Mouse (Mus musculus) left cerebral cortex, postnatal 14 days (tissue): ENCODE data around the gene Ang4. TPM values are rescaled to one million over a fixed set of nuclear protein-coding genes. Genes with fewer than 3 reads are reported as not detected.

Experiments
- total RNA-seq, 2 experiments: library from RNA; stranded (reverse); gene quantifications; 2 replicates each; pipeline ENCODE4 v1.2.3; 2021

Gene Ang4
- total RNA-seq, 2 experiments from 2014 or later, result not detected

Other genes with a start within 250 kb of the Ang4 start
- gene Gm5622, start 220.8 kb downstream of the Ang4 start, total RNA-seq, result not detected
- gene Gm17175, start 199.5 kb downstream of the Ang4 start, total RNA-seq, result not detected
- not detected for gene Gm17174, start 181.5 kb downstream of the Ang4 start, total RNA-seq
- not detected for gene Gm17078, start 162.3 kb downstream of the Ang4 start, total RNA-seq
- not detected for gene Gm4181, start 137.9 kb downstream of the Ang4 start, total RNA-seq
- not detected for gene Gm17079, start 78.1 kb downstream of the Ang4 start, total RNA-seq
- not detected for gene Gm5800, start 56.4 kb downstream of the Ang4 start, total RNA-seq
- gene AY358078, start 26.5 kb upstream of the Ang4 start, total RNA-seq, result not detected
- not detected for gene Ear6, start 80.1 kb upstream of the Ang4 start, total RNA-seq
- 10 to 100 TPM; 29.1 to 34.6 TPM for gene Mettl17, start 111.3 kb upstream of the Ang4 start, total RNA-seq
- 1 to 10 TPM; 3.8 to 4.3 TPM for gene Slc39a2, start 119.3 kb upstream of the Ang4 start, total RNA-seq
- gene Ndrg2, start 140.6 kb upstream of the Ang4 start, total RNA-seq, result 100 to 1,000 TPM; 508 to 561 TPM
- gene Tppp2, start 144.8 kb upstream of the Ang4 start, total RNA-seq, result not detected
- not detected for gene Rnase13, start 149.2 kb upstream of the Ang4 start, total RNA-seq
- 10 to 100 TPM; 31.9 to 35.2 TPM for gene Arhgef40, start 211.1 kb upstream of the Ang4 start, total RNA-seq
- under 1 TPM; 0.36 to 0.77 TPM for gene Tmem253, start 242.1 kb upstream of the Ang4 start, total RNA-seq
- 10 to 100 TPM; 29.5 to 33.6 TPM for gene Zfp219, start 247.1 kb upstream of the Ang4 start, total RNA-seq